Mouse (Mus musculus) brain, embryonic 14.5 days (tissue): ENCODE results near the gene Klhdc7b. TPM values are rescaled to one million over a fixed set of nuclear protein-coding genes. Genes with fewer than 3 reads are reported as not detected.
A peak's percentile ranks its signal among the peaks of the same experiment; 100 is the strongest.
"Not testable (repeated sequence)": the region's sequence is repeated elsewhere in the genome, so short reads cannot be mapped to it uniquely, and the experiment has no call there.

Experiments used
- DNase-seq: peaks from one replicate; pipeline ENCODE4 v3.0.0-alpha.2; 2011; ENCODE audit warnings: low read depth
- CTCF ChIP-seq: fragments of 200-500 bp; IDR thresholded peaks from 2 replicates; pipeline ENCODE4 v1.5.1; 2012; ENCODE audit warnings: inconsistent platforms, mild to moderate bottlenecking, moderate library complexity, borderline replicate concordance; ENCODE audit not compliant: insufficient read depth, insufficient read length; ENCODE audit errors: extremely low read depth
- POLR2A ChIP-seq: fragments of 200-500 bp; IDR thresholded peaks from 2 replicates; pipeline ENCODE4 v1.6.1; 2012; ENCODE audit warnings: mild to moderate bottlenecking, inconsistent platforms, borderline replicate concordance; ENCODE audit not compliant: poor library complexity, insufficient read depth, insufficient read length, severe bottlenecking; ENCODE audit errors: extremely low read depth
- polyA plus RNA-seq: library from polyadenylated mRNA; depleted of rRNA; stranded (reverse); fragments of >200 nt; gene quantifications from 2 replicates; pipeline ENCODE4 v1.2.3, GENCODE M21; 2012

Klhdc7b gene
- polyA plus RNA-seq, 1 experiment: not detected

GRCm38 (mm10) chr15:89421938-89422337 lies 37.2 kb downstream of the Klhdc7b start:
- TF ChIP-seq CTCF (no peak), POLR2A (no peak)
- no peak for DNase-seq

DNA sequence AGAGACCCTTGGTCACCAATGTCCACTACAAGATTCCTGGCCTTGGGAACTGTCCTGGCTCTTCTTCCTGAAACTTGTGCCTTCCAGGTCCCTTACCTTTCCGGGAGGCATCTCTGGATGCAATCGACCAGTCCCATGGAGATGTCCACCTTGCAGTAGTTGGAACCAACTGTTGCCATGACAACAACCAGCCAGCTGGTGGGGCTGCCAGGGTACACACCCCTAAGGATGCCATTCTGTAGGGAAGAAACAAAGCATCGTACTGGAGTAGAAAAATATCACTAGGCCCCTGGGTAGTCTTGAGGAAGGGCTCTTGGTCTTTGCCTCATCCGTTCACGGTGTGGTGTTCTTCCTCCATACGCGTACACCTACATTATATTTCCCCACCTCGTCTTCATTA lies 39.9 kb downstream of the Klhdc7b start:
- TF ChIP-seq POLR2A: no peak
- no peak for TF ChIP-seq CTCF

DNA sequence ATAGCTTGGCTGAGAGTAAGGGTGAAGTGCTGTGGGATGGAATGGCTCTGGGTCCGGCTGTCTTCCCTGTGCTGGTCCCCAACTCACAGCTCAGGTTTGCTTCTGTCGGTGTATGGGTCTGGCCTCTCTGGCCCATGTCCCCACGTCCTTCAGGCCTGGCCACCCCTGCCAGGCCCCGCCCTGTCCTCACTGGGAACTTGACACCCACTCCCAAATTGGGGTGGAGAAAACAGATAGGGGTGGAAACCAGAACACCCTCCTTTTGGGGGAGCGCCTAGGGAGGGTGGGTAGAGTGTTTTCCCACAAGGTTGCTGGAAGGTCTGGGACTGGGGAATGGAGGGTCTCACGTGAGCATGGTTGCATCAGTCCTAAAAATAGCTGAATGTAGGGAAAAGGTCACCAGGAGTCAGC lies 41.0 kb downstream of the Klhdc7b start, which contains the start of gene Cpt1b:
Gene Cpt1b, minus strand, starts transcription at position 153 of the 411 bp plus-strand sequence.
- no peak for DNase-seq
- TF ChIP-seq POLR2A (no peak), CTCF (no peak)

More for the DNA sequence above, 39.9 kb downstream of the Klhdc7b start:
- DNase-seq: no peak

GRCm38 (mm10) chr15:89426716-89427115 lies 42.0 kb downstream of the Klhdc7b start:
- no peak for DNase-seq
- no peak for TF ChIP-seq CTCF
- no peak for TF ChIP-seq POLR2A

GRCm38 (mm10) chr15:89428136-89428790 lies 43.5 kb downstream of the Klhdc7b start:
- no peak for DNase-seq
- TF ChIP-seq CTCF (no peak), POLR2A (no peak)

DNA sequence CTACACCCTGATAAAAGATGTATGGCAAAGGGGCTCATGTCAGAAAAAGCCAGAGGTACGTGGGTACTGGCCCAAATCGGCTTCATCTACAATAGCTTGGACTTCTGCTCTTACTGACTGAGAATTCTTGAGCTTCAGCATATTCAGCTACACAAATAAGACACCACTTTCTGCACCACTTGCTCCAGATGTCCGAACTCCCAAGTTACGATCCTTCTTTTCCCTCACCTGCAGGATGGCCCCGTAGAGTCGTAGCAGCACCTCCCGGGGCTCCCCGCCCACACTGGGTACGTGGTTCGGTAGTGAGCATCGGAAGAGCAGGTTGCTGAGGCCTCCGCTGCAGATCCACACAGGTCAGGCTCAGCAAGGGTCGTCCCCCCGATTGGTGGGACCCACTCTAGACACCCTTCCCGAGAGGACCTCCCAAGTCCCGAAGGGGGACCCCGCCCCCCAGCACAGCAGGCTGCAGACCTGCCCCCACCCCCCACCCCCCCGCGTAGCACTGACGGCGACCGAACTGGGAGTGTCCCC lies 44.2 kb downstream of the Klhdc7b start:
- no peak for DNase-seq
- TF ChIP-seq POLR2A (no peak), CTCF (no peak)

DNA sequence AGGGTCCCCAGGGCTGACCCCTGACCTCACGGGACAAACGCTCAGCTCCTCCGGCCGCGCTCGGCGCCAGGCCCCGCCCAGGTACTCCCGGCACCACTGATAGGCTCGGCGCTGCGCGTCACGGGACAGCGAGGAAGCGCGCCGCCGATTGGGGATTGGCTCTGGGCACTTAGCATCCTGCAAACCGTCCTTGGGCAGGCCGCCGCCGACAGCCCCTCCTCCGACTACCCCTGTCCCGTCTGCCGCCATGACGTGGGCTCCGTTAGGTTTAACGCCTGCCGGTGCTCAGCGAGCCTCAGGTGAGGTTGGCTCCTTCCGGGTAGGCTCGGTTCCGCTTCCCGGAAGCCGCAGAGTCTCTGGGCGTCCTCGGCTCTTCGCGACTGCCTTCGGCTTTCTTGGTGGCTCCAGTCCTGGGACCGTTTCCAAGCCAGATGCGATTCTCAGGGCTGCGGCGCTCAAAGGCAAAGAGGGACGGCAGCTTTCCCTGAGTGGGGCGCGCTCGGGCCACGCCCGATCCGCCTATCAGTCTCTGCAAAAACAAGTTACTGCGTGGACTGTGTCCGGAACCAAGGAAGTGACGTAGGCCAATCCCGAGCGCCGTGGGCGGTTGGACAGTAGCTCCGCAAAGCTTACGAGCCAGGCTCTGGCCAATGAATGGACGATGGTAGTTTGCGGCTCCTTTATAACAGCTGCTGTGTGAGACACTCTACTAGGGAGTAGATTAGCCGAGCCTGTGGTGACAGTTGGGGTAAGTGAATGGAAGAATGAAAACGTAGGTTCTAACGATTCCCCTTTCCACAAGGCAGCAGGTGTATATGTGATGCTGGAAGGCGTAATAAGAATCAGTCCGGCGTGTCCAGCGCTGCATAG lies 44.9 kb downstream of the Klhdc7b start, which contains the start of the genes C730034F03Rik, Gm44502 and Chkb:
Gene C730034F03Rik, plus strand, starts transcription at position 238 of the 870 bp plus-strand sequence.
Gene Gm44502, minus strand, starts transcription at position 345 of the 870 bp plus-strand sequence.
Gene Chkb, minus strand, starts transcription at position 557 of the 870 bp plus-strand sequence.
- DNase-seq: peak; percentile 98

GRCm38 (mm10) chr15:89430341-89430740 lies 45.6 kb downstream of the Klhdc7b start:
- 0 out of 2 replicates have a peak, but pooled peaks have one; percentile 5 for TF ChIP-seq CTCF
- no peak for TF ChIP-seq POLR2A
- no peak for DNase-seq

More for the DNA sequence above, 44.9 kb downstream of the Klhdc7b start, which contains the start of the genes C730034F03Rik, Gm44502 and Chkb:
- TF ChIP-seq CTCF: no peak
- peak; percentile 41; the same call in 1 of the 2 replicates for TF ChIP-seq POLR2A

GRCm38 (mm10) chr15:89430771-89431170 lies 46.1 kb downstream of the Klhdc7b start:
- DNase-seq: not testable (repeated sequence)

DNA sequence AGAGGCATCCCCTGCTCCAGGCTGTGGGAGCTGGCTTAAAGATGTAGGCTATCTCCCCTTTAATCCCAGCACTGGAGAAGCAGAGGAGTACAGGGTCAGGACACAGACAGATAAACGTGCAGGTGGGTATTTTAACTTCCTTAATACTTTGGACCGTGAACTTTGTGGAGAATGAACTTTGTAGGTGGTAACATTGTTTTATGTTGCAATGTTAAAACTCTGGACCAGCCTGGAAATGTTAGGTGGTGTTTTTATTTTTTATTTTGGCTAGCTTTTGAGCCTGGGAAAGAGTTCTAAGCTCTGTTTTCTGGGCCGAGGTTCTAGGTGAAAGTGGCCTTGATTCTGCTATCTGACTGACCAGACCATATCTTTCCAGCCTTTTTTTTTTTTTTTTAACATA lies 46.6 kb downstream of the Klhdc7b start:
- no peak for TF ChIP-seq POLR2A
- TF ChIP-seq CTCF: no peak
- no peak for DNase-seq

DNA sequence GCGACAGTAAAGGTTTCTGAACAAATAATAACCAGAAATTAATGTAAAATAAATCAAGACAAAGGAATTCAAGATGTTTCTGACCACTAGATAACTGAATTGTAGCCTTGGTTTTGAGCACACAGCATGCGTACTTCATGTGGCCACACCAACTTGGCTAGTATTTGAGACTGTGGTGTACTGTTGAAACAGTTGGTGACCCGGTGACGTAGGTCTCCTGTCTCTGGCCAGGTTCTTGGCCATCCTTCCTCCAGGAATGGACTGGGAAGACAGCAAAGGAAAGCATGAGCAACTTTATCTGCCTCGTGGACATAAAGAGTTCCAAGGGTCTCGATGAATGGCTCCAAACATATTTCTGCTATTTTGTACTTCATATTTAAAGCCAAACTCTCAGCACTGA lies 47.1 kb downstream of the Klhdc7b start:
- no peak for DNase-seq
- TF ChIP-seq POLR2A (no peak), CTCF (no peak)

DNA sequence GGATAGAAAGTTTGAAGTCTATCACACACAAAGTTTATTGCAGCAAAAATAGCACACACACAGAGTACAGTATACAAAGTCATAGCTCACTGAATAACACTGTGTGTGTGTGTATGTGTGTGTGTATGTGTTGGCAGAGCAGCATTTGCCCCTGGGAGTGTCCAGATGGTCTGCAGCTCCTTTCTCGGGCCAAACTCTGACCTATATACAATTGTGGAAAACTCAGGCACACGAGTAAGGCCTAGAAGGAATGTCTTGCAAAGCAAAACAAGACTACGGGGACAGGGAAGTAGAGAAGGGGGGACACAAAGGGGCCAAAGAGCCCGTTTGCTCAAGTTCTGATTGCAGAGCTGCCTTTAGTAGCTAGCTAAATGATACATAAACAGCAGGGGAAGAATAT lies 48.2 kb downstream of the Klhdc7b start:
- TF ChIP-seq CTCF: no peak
- no peak for TF ChIP-seq POLR2A
- no peak for DNase-seq
